Mouse (Mus musculus): ENCODE data around the gene Cel.

DNA sequence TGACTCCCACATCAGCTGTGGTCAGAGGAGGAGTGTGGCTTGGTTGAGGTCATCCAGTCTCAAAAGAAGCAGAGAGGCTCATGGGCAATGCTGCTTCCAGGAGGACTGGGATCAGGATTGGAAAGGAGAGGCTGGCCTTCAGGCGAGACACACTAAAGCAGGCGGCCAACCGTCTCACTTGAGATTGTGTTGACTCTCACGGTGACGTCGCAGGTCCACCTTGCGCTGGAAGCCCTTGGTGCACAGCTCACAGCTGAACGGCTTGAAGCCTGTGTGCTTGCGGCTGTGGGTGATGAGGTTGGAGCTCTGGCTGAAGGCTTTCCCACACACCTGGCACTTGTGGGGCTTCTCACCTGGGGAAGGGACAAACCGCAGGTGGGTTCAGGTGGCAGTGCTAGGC, 46.6 kb upstream of the Cel start:
- TF ChIP-seq CTCF (conservative IDR thresholded peaks at IDR 0.05 in 1 of 2, IDR thresholded peaks at IDR 0.05 in 1 of 2; ENCODE audit: low read depth in 2 of 2, low read length in 2 of 2) (no peak), MEF2A (IDR thresholded peaks at IDR 0.05; ENCODE audit: borderline replicate concordance, low read depth, low read length) (no peak), SIN3A (IDR thresholded peaks at IDR 0.05; ENCODE audit: low read length) (no peak), UBTF (IDR thresholded peaks at IDR 0.05; ENCODE audit: low read depth, low read length) (no peak)

Data from CH12.LX (cell line).